Mouse (Mus musculus) ES-Bruce4 (cell line): ENCODE data around the gene Rnf19b.

Experiments
- CTCF ChIP-seq: IDR thresholded peaks from one replicate; pipeline ENCODE4 v1.8.1; 2011; ENCODE audit warnings: low read depth, low read length
- EP300 ChIP-seq: IDR thresholded peaks from 2 replicates; pipeline ENCODE4 v1.6.1; 2011; ENCODE audit warnings: low read depth, low read length; ENCODE audit not compliant: insufficient read depth
- POLR2A ChIP-seq: IDR thresholded peaks from one replicate; pipeline ENCODE4 v1.8.1; 2011; ENCODE audit warnings: low read length; ENCODE audit not compliant: insufficient read depth

- TF ChIP-seq POLR2A (no peak), EP300 (no peak), CTCF (no peak)
Observed at GRCm38 (mm10) chr4:129023884-129024283, 34.2 kb upstream of the Rnf19b start.
